Mouse (Mus musculus): ENCODE data around the gene Zcchc4. TPM values are rescaled to one million over a fixed set of nuclear protein-coding genes. Genes with fewer than 3 reads are reported as not detected.

The Zcchc4 gene
- polyA plus RNA-seq (2012; rRNA removed), result 6.3 and 6.8 TPM in 2 replicates

GRCm38 (mm10) chr5:52775237-52775636 lies at the start of gene Zcchc4:
TSS of gene Zcchc4 (plus strand) at chr5:52775409.

DNA sequence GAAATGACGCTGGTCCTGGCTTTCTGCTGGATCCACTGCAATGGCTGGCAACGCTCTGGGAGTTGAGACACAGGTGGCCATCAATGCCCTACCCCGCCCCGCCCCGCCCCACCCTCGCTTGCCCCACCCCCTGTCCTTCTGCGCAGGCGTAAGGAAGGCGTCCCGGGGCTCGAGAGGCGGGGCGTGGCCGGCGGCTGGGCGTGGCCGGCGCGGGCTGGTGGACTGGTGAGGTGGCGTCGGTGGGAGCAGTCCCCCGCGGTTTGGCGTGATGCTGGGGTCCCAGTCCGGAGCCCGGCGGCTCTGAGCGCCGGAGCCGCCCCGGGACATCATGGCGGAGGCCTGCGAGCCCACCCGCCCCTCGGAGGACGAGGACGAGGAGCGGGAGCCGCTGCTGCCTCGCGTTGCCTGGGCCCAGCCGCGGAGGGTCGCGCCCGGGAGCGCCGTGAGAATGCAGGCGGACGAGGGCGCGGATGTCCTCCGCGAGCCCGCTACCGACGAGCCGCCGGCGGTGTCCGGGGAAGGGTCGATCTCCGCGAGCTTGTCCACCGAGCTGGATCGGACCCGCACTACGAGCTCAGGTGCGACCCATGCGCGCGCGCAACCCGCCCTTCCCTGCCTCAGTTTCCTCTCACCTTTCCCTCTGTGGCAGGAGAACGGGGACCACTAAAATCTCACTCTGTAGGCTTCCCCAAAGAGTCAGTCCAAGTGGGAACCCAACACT lies 33.7 kb upstream of the Zcchc4 start, which contains the start of gene Pi4k2b:
Gene Pi4k2b, plus strand, starts transcription at position 184 of the 721 bp plus-strand sequence.

GRCm38 (mm10) chr5:52833761-52834274 lies 58.6 kb downstream of the Zcchc4 start, which contains the start of gene Anapc4:
TSS of gene Anapc4 (plus strand) at chr5:52834012.

Other genes with a start within 250 kb of the Zcchc4 start
- gene Lgi2, start 208.9 kb upstream of the Zcchc4 start, polyA plus RNA-seq (2012; rRNA removed), result 0.32 and 0.43 TPM in 2 replicates
- 5.8 and 7.1 TPM in 2 replicates for gene Sepsecs, start 105.7 kb upstream of the Zcchc4 start, polyA plus RNA-seq (2012; rRNA removed)
- 10.4 and 11.0 TPM in 2 replicates for gene Pi4k2b, start 33.8 kb upstream of the Zcchc4 start, polyA plus RNA-seq (2012; rRNA removed)
- gene Anapc4, start 58.6 kb downstream of the Zcchc4 start, polyA plus RNA-seq (2012; rRNA removed), result 23.5 and 27.6 TPM in 2 replicates